Mouse (Mus musculus): ENCODE measurements around the gene Eras. TPM values are rescaled to one million over a fixed set of nuclear protein-coding genes. Genes with fewer than 3 reads are reported as not detected.

The Eras gene
- total and polyA plus RNA-seq, 3 experiments: not detected

DNA sequence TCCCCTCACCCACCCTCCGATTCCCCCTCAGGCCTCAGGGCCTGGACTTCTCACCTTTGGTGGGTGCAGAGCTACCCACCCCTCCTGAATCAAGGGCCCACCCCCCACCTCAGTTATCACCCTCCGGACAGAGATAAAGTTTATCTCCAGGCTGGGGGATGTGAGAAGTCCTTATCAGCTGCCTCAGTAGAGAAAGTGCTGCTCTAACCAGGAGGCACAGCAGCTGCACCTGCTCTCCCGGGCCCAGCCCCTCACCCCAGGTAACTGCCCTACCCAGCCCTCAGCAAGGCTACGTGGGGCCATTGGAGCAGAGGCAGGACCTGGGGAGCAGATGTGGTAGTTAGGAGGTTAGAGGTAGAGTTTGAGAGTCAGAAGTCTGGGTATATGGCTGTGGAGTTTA is 37.8 kb upstream of the Eras start:
- no peaks in the 10 kb centered on the region for H3K9me3 ChIP-seq (replicated peaks)
- ATAC-seq (ENCODE audit: extremely low read depth, insufficient number of reproducible peaks, low FRiP score, poor library complexity, severe bottlenecking): peak; percentile 12; the same call in 1 of the 2 replicates
- peaks cover 21% of the 10 kb centered on the region for H3K36me3 ChIP-seq (replicated peaks)
- H3K4me1 ChIP-seq (ENCODE audit: insufficient read depth, low read depth, low read length): peaks cover 28% of the 10 kb centered on the region
- TF ChIP-seq CTCF (IDR thresholded peaks at IDR 0.05; ENCODE audit: low read depth, low read length) (no peak), GATA2 (IDR thresholded peaks at IDR 0.05; ENCODE audit: borderline replicate concordance, low read depth, low read length) (no peak), TAL1 (conservative IDR thresholded peaks at IDR 0.05; ENCODE audit: low read depth, low read length) (peak; percentile 82), GATA1 (IDR thresholded peaks at IDR 0.05; ENCODE audit: borderline replicate concordance, low read length) (no peak)
- H3K4me3 ChIP-seq (ENCODE audit: low read depth, low read length): peak overlapping the region; percentile 73
- no peaks in the 10 kb centered on the region for H3K27me3 ChIP-seq (ENCODE audit: insufficient read depth, low read length)
- peak; percentile 18 for DNase-seq (ENCODE audit: low spot score)

GRCm38 (mm10) chrX:7963829-7964626 is 35.6 kb upstream of the Eras start:
- DNase-seq (ENCODE audit: low spot score): peak; percentile 17
- Histone ChIP-seq H3K9me3 (replicated peaks) (no peaks in the 10 kb centered on the region), H3K4me3 (ENCODE audit: low read depth, low read length) (peak overlapping the region; percentile 73), H3K4me1 (ENCODE audit: insufficient read depth, low read depth, low read length) (peaks cover 23% of the 10 kb centered on the region), H3K27me3 (ENCODE audit: insufficient read depth, low read length) (no peaks in the 10 kb centered on the region), H3K36me3 (replicated peaks) (peaks cover 43% of the 10 kb centered on the region)
- ATAC-seq (ENCODE audit: extremely low read depth, insufficient number of reproducible peaks, low FRiP score, poor library complexity, severe bottlenecking): peak; percentile 47
- TF ChIP-seq TAL1 (conservative IDR thresholded peaks at IDR 0.05; ENCODE audit: low read depth, low read length) (no peak), POLR2AphosphoS5 (IDR thresholded peaks at IDR 0.05; ENCODE audit: insufficient replicate concordance, low read depth, low read length) (no peak), GATA1 (IDR thresholded peaks at IDR 0.05; ENCODE audit: borderline replicate concordance, low read length) (no peak), CTCF (IDR thresholded peaks at IDR 0.05; ENCODE audit: low read depth, low read length) (no peak), GATA2 (IDR thresholded peaks at IDR 0.05; ENCODE audit: borderline replicate concordance, low read depth, low read length) (no peak)

DNA sequence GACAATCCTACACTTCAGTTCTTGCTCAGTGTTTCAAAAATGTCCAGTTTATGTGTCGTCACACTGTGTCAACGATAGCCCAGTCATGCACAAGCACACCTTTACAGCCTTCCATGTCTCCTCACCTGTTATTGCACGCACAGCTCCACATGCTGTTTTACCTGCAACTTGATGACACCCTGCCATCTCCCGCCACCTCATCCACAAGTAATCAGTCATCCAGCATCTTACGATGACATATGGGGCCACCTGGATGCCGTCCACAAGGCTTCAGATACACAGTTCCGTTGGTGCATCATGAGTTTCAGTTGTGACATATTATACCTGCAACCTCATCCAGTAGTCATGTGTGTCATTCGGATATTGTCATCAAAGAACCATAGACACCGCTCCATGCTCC is 30.5 kb upstream of the Eras start:
- Histone ChIP-seq H3K4me1 (ENCODE audit: insufficient read depth, low read depth, low read length) (peaks cover 30% of the 10 kb centered on the region), H3K4me3 (ENCODE audit: low read depth, low read length) (peak overlapping the region; percentile 28; the same call in 1 of the 2 replicates), H3K27me3 (ENCODE audit: insufficient read depth, low read length) (no peaks in the 10 kb centered on the region), H3K9me3 (replicated peaks) (no peaks in the 10 kb centered on the region), H3K36me3 (replicated peaks) (peaks cover 71% of the 10 kb centered on the region)
- no peak for ATAC-seq (ENCODE audit: extremely low read depth, insufficient number of reproducible peaks, low FRiP score, poor library complexity, severe bottlenecking)
- DNase-seq (ENCODE audit: low spot score): no peak
- TF ChIP-seq POLR2AphosphoS5 (IDR thresholded peaks at IDR 0.05; ENCODE audit: insufficient replicate concordance, low read depth, low read length): no peak
- TF ChIP-seq GATA1 (IDR thresholded peaks at IDR 0.05; ENCODE audit: borderline replicate concordance, low read length): no peak
- TF ChIP-seq CTCF (IDR thresholded peaks at IDR 0.05; ENCODE audit: low read depth, low read length): no peak
- TF ChIP-seq TAL1 (conservative IDR thresholded peaks at IDR 0.05; ENCODE audit: low read depth, low read length): no peak

GRCm38 (mm10) chrX:7950091-7950490 is 21.7 kb upstream of the Eras start:
- ATAC-seq (ENCODE audit: extremely low read depth, insufficient number of reproducible peaks, low FRiP score, poor library complexity, severe bottlenecking) (no peak), DNase-seq (ENCODE audit: low spot score) (no peak)
- H3K4me3 ChIP-seq (ENCODE audit: low read depth, low read length): no peak overlapping the region
- H3K27me3 ChIP-seq (ENCODE audit: insufficient read depth, low read length): no peaks in the 10 kb centered on the region
- peaks cover 14% of the 10 kb centered on the region for H3K4me1 ChIP-seq (ENCODE audit: insufficient read depth, low read depth, low read length)
- H3K9me3 ChIP-seq (replicated peaks): no peaks in the 10 kb centered on the region
- H3K36me3 ChIP-seq (replicated peaks): peaks cover 2% of the 10 kb centered on the region
- TF ChIP-seq CTCF (IDR thresholded peaks at IDR 0.05; ENCODE audit: low read depth, low read length) (no peak), POLR2AphosphoS5 (IDR thresholded peaks at IDR 0.05; ENCODE audit: insufficient replicate concordance, low read depth, low read length) (no peak), GATA2 (IDR thresholded peaks at IDR 0.05; ENCODE audit: borderline replicate concordance, low read depth, low read length) (no peak), TAL1 (conservative IDR thresholded peaks at IDR 0.05; ENCODE audit: low read depth, low read length) (no peak), GATA1 (IDR thresholded peaks at IDR 0.05; ENCODE audit: borderline replicate concordance, low read length) (no peak)

DNA sequence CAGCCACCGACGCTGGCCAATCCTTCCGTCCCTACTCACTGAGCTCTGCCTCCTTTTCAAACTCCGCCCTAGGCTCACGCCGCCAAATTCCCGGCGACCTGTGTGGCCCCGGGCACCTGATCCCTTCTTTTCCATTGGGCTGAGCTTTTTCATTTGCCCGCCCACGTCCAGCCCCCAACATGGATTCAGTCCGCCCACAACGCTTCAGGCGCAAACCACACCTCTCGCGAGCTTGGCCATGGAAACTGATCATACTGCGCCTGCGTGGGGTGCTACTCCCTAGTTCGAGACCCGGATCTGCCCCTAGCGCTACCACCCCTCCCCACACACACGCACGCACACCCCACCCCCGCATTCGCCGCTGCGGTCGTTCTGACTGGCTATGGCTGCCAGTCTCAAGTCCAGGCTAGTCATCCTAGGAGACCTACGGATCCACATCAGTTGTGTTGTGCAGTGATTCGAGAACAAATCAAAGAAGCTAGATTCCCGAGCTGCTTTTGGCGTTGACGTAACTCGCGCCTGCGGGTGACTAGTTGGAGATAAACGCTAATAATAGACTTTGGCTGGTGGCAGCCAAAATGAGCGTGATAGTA is 19.6 kb upstream of the Eras start:
- Histone ChIP-seq H3K4me1 (ENCODE audit: insufficient read depth, low read depth, low read length) (peaks cover 14% of the 10 kb centered on the region), H3K27me3 (ENCODE audit: insufficient read depth, low read length) (no peaks in the 10 kb centered on the region), H3K36me3 (replicated peaks) (peaks cover 6% of the 10 kb centered on the region), H3K9me3 (replicated peaks) (no peaks in the 10 kb centered on the region), H3K4me3 (ENCODE audit: low read depth, low read length) (peak overlapping the region; percentile 70)
- peak; percentile 98; the same call in 1 of the 2 replicates for ATAC-seq (ENCODE audit: extremely low read depth, insufficient number of reproducible peaks, low FRiP score, poor library complexity, severe bottlenecking)
- TF ChIP-seq CTCF (IDR thresholded peaks at IDR 0.05; ENCODE audit: low read depth, low read length): no peak
- TF ChIP-seq GATA1 (IDR thresholded peaks at IDR 0.05; ENCODE audit: borderline replicate concordance, low read length): no peak
- TF ChIP-seq POLR2AphosphoS5 (IDR thresholded peaks at IDR 0.05; ENCODE audit: insufficient replicate concordance, low read depth, low read length): no peak
- no peak for TF ChIP-seq GATA2 (IDR thresholded peaks at IDR 0.05; ENCODE audit: borderline replicate concordance, low read depth, low read length)
- TF ChIP-seq TAL1 (conservative IDR thresholded peaks at IDR 0.05; ENCODE audit: low read depth, low read length): no peak
- DNase-seq (ENCODE audit: low spot score): peak; percentile 78

DNA sequence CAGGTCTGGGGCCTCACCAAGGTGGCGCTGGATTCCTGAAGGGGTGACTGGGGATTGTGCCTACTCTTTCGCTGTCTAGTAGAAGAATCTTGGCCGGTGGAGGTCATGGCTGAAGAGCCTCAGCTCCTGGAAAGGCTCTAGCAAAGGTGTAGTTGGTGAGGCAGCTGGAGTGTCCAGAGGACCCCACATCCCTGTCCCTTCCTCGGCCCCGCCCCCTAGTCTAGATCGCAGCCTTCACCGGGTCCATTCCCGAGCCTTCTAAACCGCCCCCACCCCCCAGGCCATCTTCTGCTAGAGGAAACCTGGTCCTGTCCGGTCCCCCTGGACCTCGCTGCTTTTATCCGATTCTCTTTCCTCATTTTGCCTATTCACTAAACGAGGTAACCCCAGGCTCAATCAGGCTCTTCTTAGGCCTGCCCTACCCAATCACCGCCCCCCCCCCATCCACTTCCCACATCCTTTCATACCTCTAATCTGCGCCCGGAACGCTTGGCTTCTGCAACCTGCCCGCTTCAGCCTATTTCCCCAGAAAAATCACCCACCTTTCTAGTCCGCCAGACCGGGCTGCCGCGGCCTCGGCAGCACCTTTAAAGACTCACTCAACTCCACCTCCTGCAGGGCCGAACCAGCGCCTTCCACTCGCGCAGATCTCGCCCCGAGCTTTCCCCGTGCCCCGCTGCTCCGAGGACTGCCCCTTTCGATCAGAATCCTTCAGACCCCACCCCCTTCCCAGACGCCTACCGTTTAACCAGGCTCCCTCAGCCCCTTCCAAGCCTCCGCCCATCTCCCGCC is 18.9 kb upstream of the Eras start, which contains the start of gene Hdac6:
Hdac6 (minus strand) TSS at position 782 of the 792 bp plus-strand sequence.
- H3K36me3 ChIP-seq (replicated peaks): peaks cover 6% of the 10 kb centered on the region
- no peak for TF ChIP-seq TAL1 (conservative IDR thresholded peaks at IDR 0.05; ENCODE audit: low read depth, low read length)
- no peak for TF ChIP-seq GATA1 (IDR thresholded peaks at IDR 0.05; ENCODE audit: borderline replicate concordance, low read length)
- no peak for TF ChIP-seq GATA2 (IDR thresholded peaks at IDR 0.05; ENCODE audit: borderline replicate concordance, low read depth, low read length)
- TF ChIP-seq POLR2AphosphoS5 (IDR thresholded peaks at IDR 0.05; ENCODE audit: insufficient replicate concordance, low read depth, low read length): no peak
- no peak for TF ChIP-seq CTCF (IDR thresholded peaks at IDR 0.05; ENCODE audit: low read depth, low read length)
- DNase-seq (ENCODE audit: low spot score) (no peak), ATAC-seq (ENCODE audit: extremely low read depth, insufficient number of reproducible peaks, low FRiP score, poor library complexity, severe bottlenecking) (no peak; the same call in 1 of the 2 replicates)
- peak within 1 kb of the TSS; percentile 70 for H3K4me3 ChIP-seq (ENCODE audit: low read depth, low read length)
- no peaks in the 10 kb centered on the region for H3K9me3 ChIP-seq (replicated peaks)
- no peaks in the 10 kb centered on the region for H3K27me3 ChIP-seq (ENCODE audit: insufficient read depth, low read length)
- H3K4me1 ChIP-seq (ENCODE audit: insufficient read depth, low read depth, low read length): peaks cover 14% of the 10 kb centered on the region

Data from G1E (cell line).